Mouse (Mus musculus): ENCODE results near the gene Gm7029.
"Not testable (repeated sequence)": the region's sequence is repeated elsewhere in the genome, so short reads cannot be mapped to it uniquely, and the experiment has no call there.

Gm7029 gene

DNA sequence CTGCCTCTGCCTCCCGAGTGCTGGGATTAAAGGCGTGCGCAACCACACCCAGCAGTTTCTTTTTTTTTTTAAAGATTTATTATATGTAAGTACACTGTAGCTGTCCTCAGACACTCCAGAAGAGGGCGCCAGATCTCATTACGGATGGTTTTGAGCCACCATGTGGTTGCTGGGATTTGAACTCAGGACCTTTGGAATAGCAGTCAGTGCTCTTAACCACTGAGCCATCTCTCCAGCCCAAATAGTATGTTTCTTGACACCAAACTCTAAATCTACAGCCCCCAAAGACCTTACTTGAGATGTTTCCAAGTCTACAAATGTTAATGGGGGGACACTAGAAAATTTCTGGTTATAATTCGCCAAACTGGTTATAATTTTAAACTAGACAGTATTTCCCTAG is 18.3 kb downstream of the Gm7029 start:
- DNase-seq (ENCODE audit: low spot score in 2 of 2): not testable (repeated sequence)

DNA sequence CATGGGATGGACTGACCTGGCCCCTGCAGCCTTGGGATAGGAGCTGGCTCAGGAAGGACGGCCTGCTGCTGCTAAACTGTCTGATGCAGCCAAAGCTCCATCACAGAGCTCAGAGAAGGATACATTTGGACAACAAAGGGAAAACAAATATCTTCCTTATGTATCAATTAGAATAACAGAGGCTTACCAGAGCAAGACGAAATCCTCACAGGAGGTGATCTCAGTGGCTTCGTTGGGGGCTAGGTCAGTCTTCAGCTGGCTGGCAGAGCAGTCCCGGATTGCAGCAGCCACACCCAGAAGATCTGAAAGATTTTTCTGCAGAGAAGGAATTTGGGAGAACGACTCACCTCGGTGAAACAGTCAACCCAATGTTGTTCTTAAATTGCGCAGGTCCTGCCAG is 18.8 kb downstream of the Gm7029 start:
- DNase-seq (ENCODE audit: low spot score in 2 of 2): no peak

DNA sequence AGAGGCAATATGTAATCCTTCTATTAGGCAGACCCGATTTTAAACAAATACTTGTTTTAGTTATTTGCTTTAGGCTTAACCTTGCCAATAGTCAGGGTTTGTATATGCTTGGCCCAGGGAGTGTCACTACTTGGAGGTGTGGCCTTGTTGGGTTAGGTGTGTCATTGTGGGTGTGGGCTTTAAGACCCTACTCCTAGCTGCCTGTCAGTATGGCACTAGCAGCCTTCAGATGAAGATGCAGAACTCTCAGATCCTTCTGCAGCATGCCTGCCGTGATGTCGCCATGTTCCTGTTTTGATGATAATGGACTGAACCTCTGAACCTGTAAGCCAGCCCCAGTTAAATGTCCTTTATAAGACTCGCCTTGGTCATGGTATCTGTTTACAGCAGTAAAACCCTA is 19.4 kb downstream of the Gm7029 start:
- DNase-seq (ENCODE audit: low spot score in 2 of 2): not testable (repeated sequence)

DNA sequence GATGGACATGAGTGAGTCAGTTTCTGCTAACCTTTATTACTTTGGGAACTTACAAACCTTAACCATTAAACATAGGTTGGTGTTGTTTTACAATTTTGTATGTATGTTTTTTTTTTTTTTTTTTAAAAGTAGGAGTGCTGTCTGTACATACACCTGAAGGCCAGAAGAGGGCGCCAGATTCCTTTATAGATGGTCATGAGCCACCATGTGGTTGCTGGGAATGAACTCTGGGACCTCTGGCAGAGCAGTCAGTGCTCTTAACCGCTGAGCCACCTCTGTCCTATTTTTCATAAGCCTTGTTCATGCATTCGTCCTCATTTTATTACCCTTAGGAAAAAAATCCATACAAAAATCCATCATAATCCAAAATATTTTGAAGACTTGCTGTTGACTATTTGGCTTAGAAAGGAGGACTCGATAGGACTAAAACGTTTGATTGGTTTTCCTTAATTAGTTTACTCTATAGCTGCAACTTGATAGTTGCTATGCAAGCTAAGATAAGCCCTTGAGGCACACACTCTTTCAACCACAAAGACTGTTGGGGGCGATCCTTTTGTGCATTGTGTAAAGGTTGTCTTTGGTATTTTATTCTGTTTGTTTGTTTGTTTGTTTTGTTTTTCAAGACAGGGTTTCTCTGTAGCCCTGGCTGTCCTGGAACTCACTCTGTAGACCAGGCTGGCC is 23.6 kb downstream of the Gm7029 start:
- DNase-seq (ENCODE audit: low spot score in 2 of 2): no peak

DNA sequence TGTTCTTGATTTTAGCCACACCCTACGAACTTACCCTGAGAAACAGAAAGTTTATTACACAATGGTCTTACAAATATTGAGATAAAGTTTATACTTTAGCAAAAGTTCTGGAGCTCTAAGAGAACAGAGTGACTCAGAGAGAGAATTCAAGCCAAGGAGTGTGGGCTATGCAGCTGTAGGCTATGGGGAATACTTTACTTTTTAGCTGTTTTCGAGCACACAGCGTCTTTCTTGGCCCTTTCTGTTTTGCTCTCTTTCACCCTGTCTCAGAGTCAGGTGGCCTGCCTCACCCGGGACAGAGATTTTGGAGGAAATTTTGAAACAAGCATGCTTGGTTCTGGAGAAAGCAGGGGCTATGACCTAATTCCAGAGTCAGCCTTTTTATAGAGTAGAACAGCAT is 24.6 kb downstream of the Gm7029 start:
- DNase-seq (ENCODE audit: low spot score in 2 of 2): not testable (repeated sequence)

DNA sequence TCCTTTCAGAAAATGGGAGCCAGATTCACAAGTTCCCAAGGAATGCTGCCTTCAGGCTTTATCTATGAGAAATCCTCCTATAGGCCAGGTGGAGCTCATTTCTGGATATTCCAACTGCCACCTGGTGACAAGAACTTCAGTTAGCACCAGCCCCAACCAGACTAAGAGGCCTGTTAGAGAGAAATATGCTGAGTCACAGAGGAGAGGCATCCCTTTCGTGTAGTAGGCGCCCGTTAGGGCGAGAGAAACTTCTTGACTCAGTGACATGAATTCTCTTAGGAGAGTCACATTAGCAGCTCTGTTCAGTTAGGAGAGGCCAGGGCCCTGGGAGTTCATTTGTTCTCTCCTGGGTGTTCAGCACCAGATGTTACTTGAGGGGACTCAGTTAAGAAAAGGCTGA is 26.0 kb downstream of the Gm7029 start:
- no peak for DNase-seq (ENCODE audit: low spot score in 2 of 2)

DNA sequence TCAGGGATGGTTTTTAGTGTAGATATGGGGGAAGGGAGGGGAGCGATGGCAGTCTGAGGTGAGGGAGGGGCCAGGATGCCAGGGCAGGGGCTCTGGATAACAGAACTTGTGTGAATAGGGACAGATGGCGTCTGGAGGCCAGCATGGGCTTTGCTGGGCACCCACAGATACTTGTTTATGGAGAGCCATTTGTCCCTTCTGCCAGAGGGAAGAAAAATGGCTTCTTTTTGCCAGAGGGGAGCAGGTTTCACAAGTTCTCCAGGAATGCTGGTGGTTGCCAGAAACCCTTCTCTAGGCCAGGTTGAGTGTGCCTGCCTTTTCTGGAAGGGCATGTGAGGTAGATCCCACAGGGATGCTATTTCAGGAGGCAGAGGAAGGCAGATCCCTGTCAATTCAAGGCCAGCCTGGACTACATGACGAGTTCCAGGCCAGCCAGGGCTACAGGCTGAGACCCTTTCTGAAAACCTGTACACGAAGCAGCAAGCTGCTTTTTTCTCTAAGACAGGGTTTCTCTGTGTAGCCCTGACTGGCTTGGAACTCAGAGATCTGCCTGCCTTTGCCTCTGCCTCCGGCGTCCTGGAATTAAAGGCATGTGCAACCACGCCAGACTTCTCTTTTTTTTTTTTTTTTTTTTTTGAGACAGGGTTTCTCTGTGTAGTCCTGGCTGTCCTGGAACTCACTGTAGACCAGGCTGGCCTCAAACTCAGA is 26.8 kb downstream of the Gm7029 start:
- DNase-seq (ENCODE audit: low spot score in 2 of 2): no peak

DNA sequence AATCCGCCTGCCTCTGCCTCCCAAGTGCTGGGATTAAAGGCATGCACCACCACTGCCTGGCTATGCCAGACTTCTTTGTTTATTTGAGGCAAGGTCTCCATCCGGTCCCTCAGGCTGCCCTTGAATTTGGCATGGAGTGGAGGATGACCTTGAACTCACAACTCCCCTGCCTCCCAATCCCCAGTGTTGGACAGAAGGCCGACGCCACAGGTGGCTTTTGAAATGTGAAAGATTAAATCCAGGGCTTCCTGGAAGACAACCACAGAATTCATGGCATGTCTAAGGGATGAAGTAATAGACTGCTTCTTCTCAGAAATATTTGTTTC is 27.3 kb downstream of the Gm7029 start:
- DNase-seq (ENCODE audit: low spot score in 2 of 2): no peak

DNA sequence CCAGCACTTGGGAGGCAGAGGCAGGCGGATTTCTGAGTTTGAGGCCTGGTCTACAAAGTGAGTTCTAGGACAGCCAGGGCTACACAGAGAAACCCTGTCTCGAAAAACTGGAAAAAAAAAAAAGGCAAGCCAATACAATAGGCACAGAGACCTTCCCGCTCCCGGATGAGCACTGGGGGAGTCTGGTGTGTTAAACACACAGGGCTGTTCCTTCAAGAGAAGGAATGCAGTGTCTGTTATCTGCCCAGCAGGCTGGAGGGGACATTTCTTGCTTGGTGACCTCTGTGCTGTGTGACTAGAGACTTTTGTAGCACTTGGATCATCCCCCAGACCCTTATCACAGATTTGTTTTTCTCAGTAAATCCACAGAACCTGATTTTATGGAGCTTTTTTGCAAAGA is 28.0 kb downstream of the Gm7029 start:
- DNase-seq (ENCODE audit: low spot score in 2 of 2): no peak

DNA sequence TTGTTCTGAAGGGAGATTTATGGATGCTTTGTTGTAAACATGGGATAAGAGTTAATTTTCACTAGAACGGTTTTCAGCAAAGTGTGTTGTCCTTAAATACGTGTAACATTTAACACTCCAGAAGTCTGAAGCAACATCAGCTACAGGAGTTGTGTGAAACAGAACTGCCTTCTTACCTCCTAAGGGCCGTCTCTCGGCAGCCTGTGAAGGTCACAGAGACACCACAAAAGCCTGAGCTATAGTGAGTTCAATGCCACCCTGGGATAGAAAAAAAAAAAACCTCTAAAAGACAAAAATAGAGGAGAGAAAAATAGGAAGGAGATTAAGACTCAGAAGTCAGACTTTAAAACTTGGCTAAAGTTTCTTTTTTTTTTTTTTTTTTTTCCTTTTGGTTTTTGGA is 28.4 kb downstream of the Gm7029 start:
- DNase-seq (ENCODE audit: low spot score in 2 of 2): no peak

DNA sequence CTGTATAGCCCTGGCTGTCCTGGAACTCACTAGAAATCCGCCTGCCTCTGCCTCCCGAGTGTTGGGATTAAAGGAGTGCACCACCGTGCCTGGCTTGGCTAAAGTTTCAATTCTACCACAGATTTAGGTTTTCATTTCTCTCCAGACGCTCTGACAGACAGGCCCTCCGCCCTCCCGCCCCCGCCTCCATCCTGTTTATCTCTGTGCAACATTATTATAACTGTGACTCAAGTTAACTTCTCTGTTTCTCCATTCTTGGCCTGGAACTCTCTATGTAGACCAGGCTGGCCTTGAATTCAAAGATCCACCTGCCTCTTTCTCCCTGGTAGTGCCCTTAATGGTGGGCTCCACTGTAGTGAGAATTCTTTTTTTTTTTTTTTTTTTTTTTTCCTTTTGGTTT is 28.9 kb downstream of the Gm7029 start:
- no peak for DNase-seq (ENCODE audit: low spot score in 2 of 2)

DNA sequence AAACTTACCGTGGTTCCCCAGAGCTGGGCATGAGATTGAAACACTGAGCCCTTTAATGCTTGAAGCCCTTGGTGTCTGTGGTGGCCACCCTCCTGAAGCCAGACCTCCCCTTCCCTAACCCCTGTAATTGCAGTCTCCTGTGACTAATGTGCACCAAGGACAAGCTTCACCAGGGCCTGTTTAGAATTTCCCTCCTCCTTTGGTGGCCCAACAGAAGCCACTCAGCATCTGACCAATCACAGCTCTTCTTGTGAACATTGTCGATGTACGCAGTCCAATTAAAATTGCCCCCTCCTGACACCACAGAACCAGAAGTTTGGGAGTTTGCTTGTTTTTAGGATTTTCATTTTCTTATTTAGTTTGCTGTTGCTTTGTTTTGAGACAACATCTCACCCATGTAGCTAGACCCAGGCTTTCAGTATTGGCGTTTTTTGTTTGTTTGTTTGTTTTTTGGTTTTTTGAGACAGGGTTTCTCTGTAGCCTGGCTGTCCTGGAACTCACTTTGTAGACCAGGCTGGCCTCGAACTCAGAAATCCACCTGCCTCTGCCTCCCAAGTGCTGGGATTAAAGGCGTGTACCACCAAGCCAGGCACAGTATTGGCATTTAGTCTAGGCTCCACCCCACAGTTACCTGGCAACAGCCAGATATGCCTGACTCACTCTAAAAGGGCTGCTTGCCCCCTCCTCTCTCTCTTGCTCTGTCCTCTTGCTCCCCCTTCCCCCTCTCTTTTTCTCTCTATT is 30.4 kb downstream of the Gm7029 start:
- DNase-seq (ENCODE audit: low spot score in 2 of 2): not testable (repeated sequence)

DNA sequence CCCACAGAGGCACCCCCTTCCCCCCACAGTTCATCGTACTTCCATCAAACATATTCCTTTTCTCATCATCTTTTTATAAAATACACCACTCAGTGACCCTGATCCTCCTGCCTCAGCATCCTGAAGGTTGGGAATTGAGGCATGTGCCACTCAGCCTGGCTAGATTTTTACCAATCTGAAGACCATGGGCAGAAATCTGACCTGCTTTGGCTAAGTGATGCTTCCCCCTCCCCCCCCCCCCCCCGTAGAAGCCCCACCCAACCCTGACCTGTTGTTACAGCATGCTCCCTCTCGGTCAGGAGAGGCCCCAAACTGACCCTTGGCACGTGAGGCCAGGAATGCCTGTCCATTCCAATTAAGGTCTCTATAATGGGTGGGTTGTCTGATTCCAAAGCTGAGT is 31.2 kb downstream of the Gm7029 start, which contains the start of gene Platr17:
TSS of gene Platr17 (plus strand) at position 301 of the 400 bp plus-strand sequence.
- DNase-seq (ENCODE audit: low spot score in 2 of 2): not testable (repeated sequence)

DNA sequence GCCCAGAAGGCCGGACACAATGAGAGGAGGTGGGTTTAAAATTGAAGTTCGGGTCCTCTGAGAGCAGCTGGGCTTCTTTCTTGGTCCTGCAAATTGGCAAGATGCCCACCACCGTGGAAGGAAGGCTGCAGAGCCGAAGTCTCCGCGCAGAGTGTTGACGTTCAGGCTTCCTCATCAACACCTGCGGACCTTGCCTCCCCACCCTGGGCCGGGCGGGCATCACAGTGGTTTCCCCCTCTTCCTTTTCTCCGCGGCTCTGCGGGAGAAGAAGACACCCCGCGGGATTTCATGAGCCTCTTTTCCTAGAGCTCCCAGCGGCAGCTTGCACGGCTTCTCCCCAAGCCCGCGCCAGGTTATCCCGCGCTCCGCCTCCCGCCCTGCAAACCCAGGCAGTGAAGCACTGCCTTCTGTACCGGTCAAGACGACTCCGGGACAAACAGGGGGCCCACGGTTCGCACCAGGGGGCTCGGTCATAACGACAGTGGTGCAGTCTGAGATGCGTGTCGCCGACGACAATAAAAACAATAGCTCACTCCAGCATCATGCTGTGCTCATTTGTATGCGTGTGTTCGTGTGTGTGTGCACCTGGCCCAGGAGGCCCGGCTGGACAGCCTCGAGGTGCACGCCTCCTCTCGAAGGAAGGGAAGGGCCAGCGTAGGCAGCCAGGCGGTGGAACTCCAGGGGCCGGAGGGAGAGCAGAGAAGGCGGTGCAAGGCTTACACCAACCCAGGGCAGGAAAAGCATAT is 34.9 kb downstream of the Gm7029 start:
- DNase-seq (ENCODE audit: low spot score in 2 of 2): peak; percentile 29 to 33

DNA sequence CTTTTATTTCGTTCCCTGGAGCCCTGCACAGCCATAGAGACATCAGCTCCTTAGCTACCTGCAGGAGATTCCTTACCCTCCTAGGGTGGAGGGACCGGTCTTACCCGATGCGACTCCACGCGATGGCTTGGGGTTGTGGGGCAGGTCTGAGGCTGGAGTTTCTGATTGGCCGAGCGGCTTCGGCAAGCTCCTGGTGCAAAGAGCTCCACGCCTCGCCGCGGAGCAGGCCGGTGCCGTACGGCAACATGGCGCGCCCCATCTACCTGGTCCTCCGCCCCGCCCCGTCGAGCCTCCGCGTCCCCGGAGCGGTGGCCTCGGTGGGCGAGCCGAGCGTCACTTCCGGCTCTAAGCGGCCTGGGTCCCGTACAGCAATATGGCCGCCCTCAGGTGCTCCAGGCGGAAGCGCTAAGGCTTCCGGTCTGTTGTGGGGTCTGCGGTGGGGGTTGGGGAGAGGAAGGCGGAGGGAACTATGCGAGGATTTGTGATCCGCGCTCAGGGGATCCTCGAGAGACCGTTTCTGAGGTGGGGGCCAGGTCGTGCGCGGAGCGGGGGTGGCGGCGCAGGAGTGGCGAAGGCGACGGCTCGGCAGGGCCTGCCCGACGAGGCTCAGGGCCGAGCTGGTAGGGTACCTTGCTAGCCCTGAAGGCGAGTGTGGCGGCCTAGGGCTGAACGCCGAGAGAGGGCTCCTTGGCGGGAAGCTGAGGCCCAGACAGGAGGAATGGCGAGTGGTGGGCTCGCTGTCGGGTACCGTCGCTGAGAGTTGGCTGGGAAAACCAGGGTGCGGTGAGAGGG is 35.6 kb downstream of the Gm7029 start, which contains the start of gene Daxx:
TSS of gene Daxx (plus strand) at position 338 of the 792 bp plus-strand sequence.
- peak; percentile 98 to 99 for DNase-seq (ENCODE audit: low spot score in 2 of 2)

DNA sequence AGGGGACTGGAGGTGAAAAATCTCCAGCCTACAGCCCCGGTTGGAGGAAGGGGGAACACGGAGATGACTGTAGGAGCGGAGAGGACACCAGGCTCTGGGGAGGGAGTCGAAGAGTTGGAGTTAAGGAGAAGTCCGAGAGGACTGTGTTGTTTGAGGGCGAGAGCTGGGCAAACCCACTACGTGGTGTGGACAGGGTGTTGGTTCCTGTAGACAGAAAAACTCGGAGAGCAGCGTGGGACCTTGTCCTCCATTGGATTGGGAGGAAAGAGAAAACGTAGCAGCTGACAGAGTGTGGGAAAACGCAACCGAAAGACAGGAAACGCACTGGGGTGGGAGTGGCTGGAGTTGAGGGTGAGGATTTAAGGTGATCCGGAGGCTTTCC is 36.2 kb downstream of the Gm7029 start:
- peak; percentile 44 to 63 for DNase-seq (ENCODE audit: low spot score in 2 of 2)

DNA sequence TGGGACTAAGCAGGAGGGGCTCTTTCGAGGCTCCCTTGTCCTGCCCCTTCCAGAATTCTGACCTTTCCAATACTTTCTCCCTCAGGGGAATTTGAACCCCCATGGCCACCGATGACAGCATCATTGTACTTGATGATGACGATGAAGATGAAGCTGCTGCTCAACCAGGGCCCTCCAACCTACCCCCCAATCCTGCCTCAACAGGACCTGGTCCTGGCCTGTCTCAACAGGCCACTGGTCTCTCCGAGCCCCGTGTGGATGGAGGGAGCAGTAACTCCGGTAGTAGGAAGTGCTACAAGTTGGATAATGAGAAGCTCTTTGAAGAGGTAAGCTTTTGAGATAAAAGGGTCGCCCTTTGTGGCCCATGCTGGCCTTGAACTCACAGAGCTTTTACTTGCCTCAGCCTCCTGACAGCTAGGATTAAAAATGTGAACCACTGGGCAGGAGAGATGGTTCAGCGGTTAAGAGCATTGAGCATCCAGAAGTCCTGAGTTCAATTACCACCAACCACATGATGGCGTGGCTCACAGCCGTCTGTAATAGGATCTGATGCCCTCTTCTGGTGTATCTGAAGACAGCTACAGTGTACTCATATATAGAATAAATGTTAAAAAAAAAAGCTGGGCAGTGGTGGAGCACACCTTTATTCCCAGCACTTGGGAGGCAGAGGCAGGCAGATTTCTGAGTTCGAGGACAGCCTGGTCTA is 36.9 kb downstream of the Gm7029 start:
- no peak for DNase-seq (ENCODE audit: low spot score in 2 of 2)

DNA sequence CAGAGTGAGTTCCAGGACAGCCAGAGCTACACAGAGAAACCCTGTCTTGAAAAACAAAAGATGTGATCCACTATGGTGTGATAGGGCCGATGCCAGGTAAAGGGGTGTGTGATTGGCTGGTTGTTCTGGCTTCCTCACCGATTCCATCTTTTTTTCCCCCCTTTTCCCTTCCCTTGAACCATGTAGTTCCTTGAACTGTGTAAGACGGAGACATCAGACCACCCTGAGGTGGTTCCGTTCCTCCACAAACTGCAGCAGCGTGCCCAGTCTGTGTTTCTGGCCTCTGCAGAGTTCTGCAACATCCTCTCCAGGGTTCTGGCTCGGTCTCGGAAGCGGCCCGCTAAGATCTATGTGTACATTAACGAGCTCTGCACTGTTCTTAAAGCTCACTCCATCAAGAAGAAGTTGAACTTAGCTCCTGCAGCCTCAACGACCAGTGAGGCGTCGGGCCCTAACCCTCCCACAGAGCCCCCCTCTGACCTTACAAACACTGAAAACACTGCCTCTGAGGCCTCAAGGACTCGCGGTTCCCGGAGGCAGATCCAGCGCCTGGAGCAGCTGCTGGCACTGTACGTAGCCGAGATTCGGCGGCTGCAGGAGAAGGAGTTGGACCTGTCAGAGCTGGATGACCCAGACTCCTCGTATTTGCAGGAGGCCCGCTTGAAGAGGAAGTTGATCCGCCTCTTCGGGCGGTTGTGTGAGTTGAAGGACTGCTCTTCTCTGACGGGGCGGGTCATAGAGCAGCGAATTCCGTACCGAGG is 37.6 kb downstream of the Gm7029 start:
- no peak for DNase-seq (ENCODE audit: low spot score in 2 of 2)

DNA sequence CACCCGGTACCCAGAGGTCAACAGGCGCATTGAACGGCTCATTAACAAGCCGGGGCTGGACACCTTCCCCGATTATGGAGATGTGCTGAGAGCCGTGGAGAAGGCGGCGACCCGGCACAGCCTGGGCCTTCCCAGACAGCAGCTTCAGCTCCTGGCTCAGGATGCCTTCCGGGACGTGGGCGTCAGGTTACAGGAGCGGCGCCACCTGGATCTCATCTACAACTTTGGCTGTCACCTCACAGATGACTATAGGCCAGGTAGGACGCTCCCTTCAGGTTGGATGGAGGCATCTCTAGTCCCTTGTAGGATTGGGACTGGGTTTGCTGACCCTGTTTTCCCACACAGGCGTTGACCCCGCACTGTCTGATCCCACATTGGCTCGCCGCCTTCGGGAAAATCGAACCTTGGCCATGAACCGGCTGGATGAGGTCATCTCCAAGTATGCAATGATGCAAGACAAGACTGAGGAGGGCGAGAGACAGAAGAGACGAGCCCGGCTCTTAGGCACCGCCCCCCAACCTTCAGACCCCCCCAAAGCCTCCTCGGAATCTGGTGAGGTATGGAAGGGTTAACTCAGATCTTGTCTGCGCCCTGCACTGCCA is 38.3 kb downstream of the Gm7029 start:
- no peak for DNase-seq (ENCODE audit: low spot score in 2 of 2)
